ENCODE assay signal across 12 mouse cellular contexts in genomic region chr5:32153418-32153740, GRCm38 (mm10). TPM values are rescaled to one million over a fixed set of nuclear protein-coding genes. Genes with fewer than 3 reads are reported as not detected.
DNase-seq lines count a peak whose midpoint lies in the region; ATAC-seq and TF ChIP-seq lines count a peak whose summit lies in the region.
"Had no signal": no experiment of that assay in that cellular context is flagged by ENCODE, and none has a peak within 500 bp of the region (broad histone marks: within the 10 kb centered on the region; RNA-seq: fewer than 3 reads in every experiment).

No protein-coding gene starts in this region.

- H3K9ac ChIP-seq in neural tube, embryonic 15.5 days (replicated peaks) = 0 out of 2 replicates have a peak overlapping the region, but pooled peaks have one; percentile 1
- H3K9ac ChIP-seq: liver, postnatal 0 days; stomach, embryonic 15.5 days had no signal

- H3K4me2 ChIP-seq in neural tube, embryonic 15.5 days = peak overlapping the region; percentile 48
- H3K4me2 ChIP-seq: stomach, embryonic 15.5 days had no signal

- WGBS in hindbrain, embryonic 10.5 days = 9% methylated on average over 8 of the region's 8 CpGs
- 12% methylated on average over 8 of the region's 8 CpGs for WGBS in midbrain, embryonic 10.5 days
- WGBS in neural tube, embryonic 15.5 days = 10% methylated on average over 8 of the region's 8 CpGs

- peaks cover 47% of the 10 kb centered on the region for H3K27me3 ChIP-seq in hindbrain, embryonic 10.5 days (ENCODE audit: insufficient read depth, poor library complexity, severe bottlenecking)
- peaks cover 45% of the 10 kb centered on the region for H3K27me3 ChIP-seq in midbrain, embryonic 10.5 days (ENCODE audit: low read depth, poor library complexity, severe bottlenecking)
- H3K27me3 ChIP-seq in neural tube, embryonic 15.5 days (replicated peaks) = no peaks in the 10 kb centered on the region
- H3K27me3 ChIP-seq: megakaryocyte, embryonic 14.5 days; Patski; stomach, embryonic 15.5 days had no signal

- no peak for TF ChIP-seq CTCF in left cerebral cortex, adult 2 months (IDR thresholded peaks at IDR 0.05)

- intact Hi-C loops in left cerebral cortex, adult 2 months (cut with DNase I) = no loop called here

- H3K36me3 ChIP-seq in hindbrain, embryonic 10.5 days = no peaks in the 10 kb centered on the region
- H3K36me3 ChIP-seq in midbrain, embryonic 10.5 days = no peaks in the 10 kb centered on the region
- H3K36me3 ChIP-seq in neural tube, embryonic 15.5 days = no peaks in the 10 kb centered on the region

- H3K9me3 ChIP-seq in hindbrain, embryonic 10.5 days = no peaks in the 10 kb centered on the region
- H3K9me3 ChIP-seq in midbrain, embryonic 10.5 days (replicated peaks) = no peaks in the 10 kb centered on the region
- no peaks in the 10 kb centered on the region for H3K9me3 ChIP-seq in neural tube, embryonic 15.5 days (replicated peaks)
- H3K9me3 ChIP-seq: megakaryocyte, embryonic 14.5 days; stomach, embryonic 15.5 days had no signal

- H3K27ac ChIP-seq in hindbrain, embryonic 10.5 days = peak overlapping the region; percentile 81
- peak overlapping the region; percentile 76 for H3K27ac ChIP-seq in midbrain, embryonic 10.5 days (replicated peaks)
- no peak overlapping the region for H3K27ac ChIP-seq in neural tube, embryonic 15.5 days (replicated peaks)
- no peak overlapping the region for H3K27ac ChIP-seq in left cerebral cortex, adult 2 months
- H3K27ac ChIP-seq: heart, adult 2 months; stomach, embryonic 15.5 days had no signal

- peak overlapping the region; percentile 40 for H3K4me3 ChIP-seq in hindbrain, embryonic 10.5 days
- peak overlapping the region; percentile 39 for H3K4me3 ChIP-seq in midbrain, embryonic 10.5 days
- 0 out of 2 replicates have a peak overlapping the region, but pooled peaks have one; percentile 9 for H3K4me3 ChIP-seq in neural tube, embryonic 15.5 days (replicated peaks)
- H3K4me3 ChIP-seq in left cerebral cortex, adult 2 months = no peak overlapping the region
- H3K4me3 ChIP-seq: heart, adult 2 months; megakaryocyte, embryonic 14.5 days; stomach, embryonic 15.5 days had no signal

- peaks cover 50% of the 10 kb centered on the region for H3K4me1 ChIP-seq in hindbrain, embryonic 10.5 days (replicated peaks)
- peaks cover 50% of the 10 kb centered on the region for H3K4me1 ChIP-seq in midbrain, embryonic 10.5 days
- peaks cover 6% of the 10 kb centered on the region for H3K4me1 ChIP-seq in neural tube, embryonic 15.5 days

- DNase-seq in retina, postnatal 1 day = peak; percentile 35
- no peak for DNase-seq in retina, embryonic 14.5 days (ENCODE audit: low spot score)
- DNase-seq in hindbrain, embryonic 10.5 days (ENCODE audit: low spot score) = peak; percentile 60
- DNase-seq in midbrain, embryonic 10.5 days (ENCODE audit: low spot score) = no peak
- DNase-seq in urinary bladder, postnatal 10 days (ENCODE audit: low spot score) = no peak
- no peak for DNase-seq in left cerebral cortex, adult 2 months (ENCODE audit: extremely low spot score in 1 of 2, low spot score in 2 of 2)
- DNase-seq: heart, adult 2 months; liver, postnatal 0 days had no signal

- ATAC-seq in neural tube, embryonic 15.5 days (ENCODE audit: low FRiP score) = no peak
- ATAC-seq: liver, postnatal 0 days; Patski had no signal

RNA-seq across cellular contexts. Expression of gene Fosl2, which starts 17.8 kb away (rescaled TPM):
- polyA plus RNA-seq in hindbrain, embryonic 10.5 days (2016; fragmentation: Nextera tagmentation; extraction: Ambion mirVana) = 0.42 and 0.55 TPM in 2 replicates
- polyA plus RNA-seq in midbrain, embryonic 10.5 days (2016; fragmentation: Nextera tagmentation; extraction: Ambion mirVana) = 0.40 and 0.41 TPM in 2 replicates
- 0.72 and 1.7 TPM in 2 replicates for polyA plus RNA-seq in neural tube, embryonic 15.5 days (2015; fragmentation: Nextera tagmentation; extraction: Ambion mirVana)
- total RNA-seq in left cerebral cortex, adult 2 months (2021) = 10 to 100 TPM; 49.1 to 96.8 TPM

Comparison
In these comparisons a context has a peak if more than half of its experiments do, and no peak if none do; other contexts are left out.
1. DNase-seq: peak in retina, postnatal 1 day (single experiment) and hindbrain, embryonic 10.5 days (single experiment); none in retina, embryonic 14.5 days (single experiment), midbrain, embryonic 10.5 days (single experiment), urinary bladder, postnatal 10 days (single experiment) and left cerebral cortex, adult 2 months (0 of 2).
2. H3K27ac ChIP-seq: peak in hindbrain, embryonic 10.5 days (single experiment) and midbrain, embryonic 10.5 days (single experiment); none in neural tube, embryonic 15.5 days (single experiment) and left cerebral cortex, adult 2 months (single experiment).